Comparison of ENCODE assay signal across 8 mouse cellular contexts in genomic region chr2:93252356-93252755, GRCm38 (mm10).
DNase-seq lines count a peak whose midpoint lies in the region; ATAC-seq and TF ChIP-seq lines count a peak whose summit lies in the region.

No protein-coding gene starts in this region.

- no peak overlapping the region for H3K4me2 ChIP-seq in intestine, embryonic 16.5 days (ENCODE audit: low read depth, low read length)
- H3K4me2 ChIP-seq in intestine, postnatal 0 days (replicated peaks; ENCODE audit: low read depth) = no peak overlapping the region
- no peak overlapping the region for H3K4me2 ChIP-seq in hindbrain, embryonic 15.5 days
- H3K4me2 ChIP-seq in neural tube, embryonic 13.5 days = no peak overlapping the region
- no peak overlapping the region for H3K4me2 ChIP-seq in liver, embryonic 12.5 days

- H3K27me3 ChIP-seq in intestine, embryonic 16.5 days (replicated peaks; ENCODE audit: control insufficient read depth, insufficient read depth, low read length) = no peaks in the 10 kb centered on the region
- H3K27me3 ChIP-seq in intestine, postnatal 0 days (replicated peaks; ENCODE audit: control insufficient read depth, insufficient read depth, low read length) = no peaks in the 10 kb centered on the region
- H3K27me3 ChIP-seq in hindbrain, embryonic 15.5 days = no peaks in the 10 kb centered on the region
- H3K27me3 ChIP-seq in neural tube, embryonic 13.5 days = no peaks in the 10 kb centered on the region
- H3K27me3 ChIP-seq in liver, embryonic 12.5 days (replicated peaks) = no peaks in the 10 kb centered on the region

- no peak overlapping the region for H3K27ac ChIP-seq in intestine, embryonic 16.5 days (ENCODE audit: low read length)
- H3K27ac ChIP-seq in intestine, postnatal 0 days (ENCODE audit: low read depth, low read length) = no peak overlapping the region
- H3K27ac ChIP-seq in hindbrain, embryonic 15.5 days (replicated peaks) = no peak overlapping the region
- peak overlapping the region; percentile 56 for H3K27ac ChIP-seq in neural tube, embryonic 13.5 days (replicated peaks)
- H3K27ac ChIP-seq in liver, embryonic 12.5 days = no peak overlapping the region

- no peak overlapping the region for H3K4me3 ChIP-seq in intestine, embryonic 16.5 days (ENCODE audit: low read length)
- H3K4me3 ChIP-seq in intestine, postnatal 0 days (ENCODE audit: low read depth, low read length) = no peak overlapping the region
- H3K4me3 ChIP-seq in hindbrain, embryonic 15.5 days = no peak overlapping the region
- H3K4me3 ChIP-seq in neural tube, embryonic 13.5 days = no peak overlapping the region
- H3K4me3 ChIP-seq in liver, embryonic 12.5 days = no peak overlapping the region

- ATAC-seq in intestine, embryonic 16.5 days = no peak
- no peak for ATAC-seq in intestine, postnatal 0 days
- peak; percentile 68 for ATAC-seq in hindbrain, embryonic 15.5 days (ENCODE audit: low FRiP score, low read depth)
- peak; percentile 69 for ATAC-seq in neural tube, embryonic 13.5 days (ENCODE audit: low read depth)
- no peak for ATAC-seq in liver, embryonic 12.5 days

- H3K9me3 ChIP-seq in intestine, embryonic 16.5 days (ENCODE audit: control insufficient read depth, low read length) = no peaks in the 10 kb centered on the region
- H3K9me3 ChIP-seq in intestine, postnatal 0 days (ENCODE audit: control insufficient read depth) = no peaks in the 10 kb centered on the region
- no peaks in the 10 kb centered on the region for H3K9me3 ChIP-seq in hindbrain, embryonic 15.5 days
- H3K9me3 ChIP-seq in neural tube, embryonic 13.5 days = no peaks in the 10 kb centered on the region
- H3K9me3 ChIP-seq in liver, embryonic 12.5 days (replicated peaks) = no peaks in the 10 kb centered on the region

- 62% methylated on average over 9 of the region's 9 CpGs for WGBS in intestine, embryonic 16.5 days
- WGBS in intestine, postnatal 0 days = 53% methylated on average over 9 of the region's 9 CpGs
- WGBS in hindbrain, embryonic 15.5 days = 24% methylated on average over 9 of the region's 9 CpGs
- 14% methylated on average over 9 of the region's 9 CpGs for WGBS in neural tube, embryonic 13.5 days
- 62% methylated on average over 9 of the region's 9 CpGs for WGBS in liver, embryonic 12.5 days (ENCODE audit: insufficient replicate concordance)

- H3K4me1 ChIP-seq in intestine, embryonic 16.5 days (ENCODE audit: control insufficient read depth, insufficient read depth, low read length) = peaks cover 10% of the 10 kb centered on the region
- H3K4me1 ChIP-seq in intestine, postnatal 0 days (replicated peaks; ENCODE audit: control insufficient read depth, insufficient read depth, low read length) = no peaks in the 10 kb centered on the region
- H3K4me1 ChIP-seq in hindbrain, embryonic 15.5 days (replicated peaks) = peaks cover 41% of the 10 kb centered on the region
- H3K4me1 ChIP-seq in neural tube, embryonic 13.5 days (replicated peaks) = peaks cover 84% of the 10 kb centered on the region
- H3K4me1 ChIP-seq in liver, embryonic 12.5 days = no peaks in the 10 kb centered on the region

- intact Hi-C loops in heart, postnatal 10 days (cut with DNase I) = no loop called here

- no peaks in the 10 kb centered on the region for H3K36me3 ChIP-seq in intestine, embryonic 16.5 days (ENCODE audit: control insufficient read depth, insufficient read depth, low read length)
- H3K36me3 ChIP-seq in intestine, postnatal 0 days (ENCODE audit: control insufficient read depth, insufficient read depth) = no peaks in the 10 kb centered on the region
- H3K36me3 ChIP-seq in hindbrain, embryonic 15.5 days = no peaks in the 10 kb centered on the region
- no peaks in the 10 kb centered on the region for H3K36me3 ChIP-seq in neural tube, embryonic 13.5 days
- H3K36me3 ChIP-seq in liver, embryonic 12.5 days = no peaks in the 10 kb centered on the region

- DNase-seq in cerebellum, postnatal 14 days = peak; percentile 52 to 56
- DNase-seq in thymus, postnatal 14 days = no peak
- no peak for DNase-seq in heart, postnatal 10 days

- no peak for TF ChIP-seq CTCF in intestine, postnatal 0 days (IDR thresholded peaks at IDR 0.05; ENCODE audit: low read depth)

- H3K9ac ChIP-seq in intestine, embryonic 16.5 days (ENCODE audit: low read depth, low read length) = 0 out of 2 replicates have a peak overlapping the region, but pooled peaks have one; percentile 17
- H3K9ac ChIP-seq in intestine, postnatal 0 days (ENCODE audit: low read depth, low read length) = no peak overlapping the region
- no peak overlapping the region for H3K9ac ChIP-seq in hindbrain, embryonic 15.5 days
- H3K9ac ChIP-seq in neural tube, embryonic 13.5 days = no peak overlapping the region; the same call in 1 of the 2 replicates
- H3K9ac ChIP-seq in liver, embryonic 12.5 days = no peak overlapping the region

Comparison
In these comparisons a context has a peak if more than half of its experiments do, and no peak if none do; other contexts are left out.
1. ATAC-seq: peak in hindbrain, embryonic 15.5 days (single experiment) and neural tube, embryonic 13.5 days (single experiment); none in intestine, embryonic 16.5 days (single experiment), intestine, postnatal 0 days (single experiment) and liver, embryonic 12.5 days (single experiment).
2. DNase-seq: peak in cerebellum, postnatal 14 days (2 of 2); none in thymus, postnatal 14 days (single experiment) and heart, postnatal 10 days (0 of 2).